Mouse (Mus musculus): ENCODE measurements at regions not wholly inside any gene's neighbourhood (a gene's known extent, or its start where the extent isn't known, plus 50 kb on each side); places are given as distances from the start of the nearest gene placed in this dataset.

- ATAC-seq (ENCODE audit: poor library complexity, severe bottlenecking) = no peak
Measured at GRCm38 (mm10) chr10:60938749-60939148, 107.4 kb upstream of the Unc5b start.

- no peak for ATAC-seq (ENCODE audit: poor library complexity, severe bottlenecking)
Measured at GRCm38 (mm10) chr10:60937517-60937866, 106.1 kb upstream of the Unc5b start.

GRCm38 (mm10) chr10:60936659-60937516, 105.5 kb upstream of the Unc5b start:
- no peak for ATAC-seq (ENCODE audit: poor library complexity, severe bottlenecking)

- peak; percentile 79 for ATAC-seq (ENCODE audit: poor library complexity, severe bottlenecking)
Measured at GRCm38 (mm10) chr10:60934297-60935286, 103.2 kb upstream of the Unc5b start.

- ATAC-seq (ENCODE audit: poor library complexity, severe bottlenecking) = no peak
Measured at GRCm38 (mm10) chr10:60933891-60934290, 102.5 kb upstream of the Unc5b start.

- ATAC-seq (ENCODE audit: poor library complexity, severe bottlenecking) = no peak
Measured at GRCm38 (mm10) chr10:60932855-60933254, 101.5 kb upstream of the Unc5b start.

GRCm38 (mm10) chr10:60931891-60932378, 100.6 kb upstream of the Unc5b start:
- peak; percentile 73 for ATAC-seq (ENCODE audit: poor library complexity, severe bottlenecking)

GRCm38 (mm10) chr10:60928646-60929045, 97.3 kb upstream of the Unc5b start:
- ATAC-seq (ENCODE audit: poor library complexity, severe bottlenecking) = no peak

- no peak for ATAC-seq (ENCODE audit: poor library complexity, severe bottlenecking)
Measured at GRCm38 (mm10) chr10:60928164-60928563, 96.8 kb upstream of the Unc5b start.

- no peak for ATAC-seq (ENCODE audit: poor library complexity, severe bottlenecking)
Measured at GRCm38 (mm10) chr10:60926632-60927031, 95.3 kb upstream of the Unc5b start.

GRCm38 (mm10) chr10:60925644-60926043, 94.3 kb upstream of the Unc5b start:
- ATAC-seq (ENCODE audit: poor library complexity, severe bottlenecking) = no peak

- no peak for ATAC-seq (ENCODE audit: poor library complexity, severe bottlenecking)
Measured at GRCm38 (mm10) chr10:60925198-60925597, 93.8 kb upstream of the Unc5b start.

- no peak for ATAC-seq (ENCODE audit: poor library complexity, severe bottlenecking)
Measured at GRCm38 (mm10) chr10:60923806-60924205, 92.4 kb upstream of the Unc5b start.

- no peak for ATAC-seq (ENCODE audit: poor library complexity, severe bottlenecking)
Measured at GRCm38 (mm10) chr10:60920621-60921020, 89.2 kb upstream of the Unc5b start.

GRCm38 (mm10) chr10:60918020-60918419, 86.6 kb upstream of the Unc5b start:
- ATAC-seq (ENCODE audit: poor library complexity, severe bottlenecking) = no peak

- no peak for ATAC-seq (ENCODE audit: poor library complexity, severe bottlenecking)
Measured at GRCm38 (mm10) chr10:60914391-60914790, 83.0 kb upstream of the Unc5b start.

- ATAC-seq (ENCODE audit: poor library complexity, severe bottlenecking) = no peak
Measured at GRCm38 (mm10) chr10:60913456-60913900, 82.1 kb upstream of the Unc5b start.

- no peak for ATAC-seq (ENCODE audit: poor library complexity, severe bottlenecking)
Measured at GRCm38 (mm10) chr10:60904351-60904750, 73.0 kb upstream of the Unc5b start.

GRCm38 (mm10) chr10:60900992-60901391, 69.6 kb upstream of the Unc5b start:
- no peak for ATAC-seq (ENCODE audit: poor library complexity, severe bottlenecking)

- ATAC-seq (ENCODE audit: poor library complexity, severe bottlenecking) = no peak
Measured at GRCm38 (mm10) chr10:60893810-60894147, 62.4 kb upstream of the Unc5b start.

GRCm38 (mm10) chr10:60893130-60893809, 61.9 kb upstream of the Unc5b start:
- ATAC-seq (ENCODE audit: poor library complexity, severe bottlenecking) = no peak

Measured in megakaryocyte, adult 5-6 weeks (primary cell).